Mouse (Mus musculus): ENCODE data around the gene Narfl. TPM values are rescaled to one million over a fixed set of nuclear protein-coding genes. Genes with fewer than 3 reads are reported as not detected.
A peak's percentile ranks its signal among the peaks of the same experiment; 100 is the strongest.

The Narfl gene
- polyA plus RNA-seq (2012; rRNA removed) = 17.9 and 20.3 TPM in 2 replicates

DNA sequence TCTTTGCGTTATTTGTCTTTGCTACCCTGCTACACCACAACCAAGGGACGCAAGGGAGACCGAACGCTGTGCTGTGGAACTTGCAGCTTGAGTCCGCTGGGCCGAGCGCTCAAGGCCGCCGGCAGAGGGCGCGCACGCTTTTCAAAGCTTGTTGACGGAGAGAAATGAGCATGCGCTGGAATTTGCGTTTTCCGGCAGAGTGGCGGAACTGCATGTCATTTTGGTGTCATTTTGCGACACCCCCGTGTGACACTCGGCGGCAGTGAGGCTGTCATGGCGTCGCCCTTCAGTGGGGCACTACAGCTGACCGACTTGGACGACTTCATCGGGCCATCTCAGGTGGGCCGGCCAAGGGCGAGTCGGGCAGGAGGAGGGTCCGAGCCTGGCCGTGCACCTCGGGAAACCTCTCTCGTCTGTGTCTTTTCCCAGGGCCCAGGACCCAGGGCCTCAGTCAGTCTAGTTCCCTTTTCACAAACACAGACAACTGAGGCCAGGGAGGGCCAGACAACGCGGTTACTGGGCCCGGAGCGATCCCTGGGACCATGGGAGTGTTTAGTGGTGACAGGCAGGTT is at the start of gene Narfl:
Gene Narfl (plus strand): TSS at position 228 of the 572 bp plus-strand sequence.
- Histone ChIP-seq H3K4me3 (ENCODE audit: control insufficient read depth, low read depth, low read length) (peak within 1 kb of the TSS; percentile 92), H3K27ac (ENCODE audit: control insufficient read depth, insufficient read depth, low read depth, low read length) (no peak within 1 kb of the TSS), H3K27me3 (ENCODE audit: control insufficient read depth, insufficient read depth, low read length) (no peaks in the 10 kb centered on the region), H3K4me1 (ENCODE audit: control insufficient read depth, insufficient read depth, low read length) (peaks cover 5% of the 10 kb centered on the region), H3K36me3 (ENCODE audit: control insufficient read depth, insufficient read depth, low read length) (peaks cover 2% of the 10 kb centered on the region; the same call in 1 of the 2 replicates)
- TF ChIP-seq POLR2A (IDR thresholded peaks at IDR 0.05; ENCODE audit: control insufficient read depth, low read depth, low read length) (peak; percentile 62; the same call in 1 of the 2 replicates), CTCF (IDR thresholded peaks at IDR 0.05; ENCODE audit: control insufficient read depth, insufficient read depth, insufficient replicate concordance, low read depth, low read length) (peak; percentile 95; the same call in 1 of the 2 replicates)

DNA sequence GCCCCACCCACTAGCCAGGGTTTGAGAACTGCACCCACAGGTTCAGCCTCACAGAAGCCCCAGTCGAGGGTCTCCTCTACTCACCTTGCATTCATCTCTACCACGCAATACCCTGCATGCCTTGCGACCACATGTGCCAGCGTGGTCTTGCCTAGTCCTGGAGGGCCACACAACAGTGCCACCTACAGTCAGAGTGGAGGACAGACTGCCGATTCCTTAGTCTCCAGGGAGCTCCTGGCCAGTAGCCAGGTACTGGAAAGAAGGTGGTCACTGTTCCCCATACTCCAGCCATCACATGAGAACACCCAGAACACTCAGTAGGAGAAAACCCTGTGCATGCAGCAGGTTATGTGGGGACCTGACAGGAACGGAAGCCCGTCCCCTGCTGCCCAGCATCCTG is 49.7 kb upstream of the Narfl start:
- TF ChIP-seq POLR2A (IDR thresholded peaks at IDR 0.05; ENCODE audit: control insufficient read depth, low read depth, low read length) = no peak
- Histone ChIP-seq H3K4me1 (ENCODE audit: control insufficient read depth, insufficient read depth, low read length) (peaks cover 18% of the 10 kb centered on the region), H3K27ac (ENCODE audit: control insufficient read depth, insufficient read depth, low read depth, low read length) (no peak overlapping the region), H3K36me3 (ENCODE audit: control insufficient read depth, insufficient read depth, low read length) (no peaks in the 10 kb centered on the region), H3K27me3 (ENCODE audit: control insufficient read depth, insufficient read depth, low read length) (no peaks in the 10 kb centered on the region), H3K4me3 (ENCODE audit: control insufficient read depth, low read depth, low read length) (no peak overlapping the region)

DNA sequence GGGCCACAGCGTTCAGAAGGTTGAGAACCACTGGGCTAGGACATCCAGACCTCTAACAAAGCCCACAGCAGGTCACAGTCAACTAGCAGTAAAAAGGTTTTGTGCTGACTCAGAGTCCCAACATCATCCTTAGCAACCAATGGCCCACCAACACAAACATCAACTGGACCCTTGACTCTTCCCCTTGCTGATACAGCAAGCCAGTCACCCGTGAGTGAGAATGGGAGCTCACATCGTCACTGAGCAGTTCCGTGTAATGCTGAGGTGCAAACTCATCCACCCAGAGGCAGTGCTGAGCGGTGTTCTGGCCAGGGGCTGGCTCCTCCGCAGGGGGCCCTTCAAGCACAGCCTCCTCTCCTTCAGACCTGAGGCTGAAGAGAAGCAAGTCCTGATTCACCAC is 48.3 kb upstream of the Narfl start:
- H3K27me3 ChIP-seq (ENCODE audit: control insufficient read depth, insufficient read depth, low read length) = no peaks in the 10 kb centered on the region
- H3K36me3 ChIP-seq (ENCODE audit: control insufficient read depth, insufficient read depth, low read length) = no peaks in the 10 kb centered on the region
- TF ChIP-seq CTCF (IDR thresholded peaks at IDR 0.05; ENCODE audit: control insufficient read depth, insufficient read depth, insufficient replicate concordance, low read depth, low read length) (no peak), POLR2A (IDR thresholded peaks at IDR 0.05; ENCODE audit: control insufficient read depth, low read depth, low read length) (no peak)
- H3K4me1 ChIP-seq (ENCODE audit: control insufficient read depth, insufficient read depth, low read length) = peaks cover 18% of the 10 kb centered on the region
- H3K4me3 ChIP-seq (ENCODE audit: control insufficient read depth, low read depth, low read length) = no peak overlapping the region
- H3K27ac ChIP-seq (ENCODE audit: control insufficient read depth, insufficient read depth, low read depth, low read length) = no peak overlapping the region

DNA sequence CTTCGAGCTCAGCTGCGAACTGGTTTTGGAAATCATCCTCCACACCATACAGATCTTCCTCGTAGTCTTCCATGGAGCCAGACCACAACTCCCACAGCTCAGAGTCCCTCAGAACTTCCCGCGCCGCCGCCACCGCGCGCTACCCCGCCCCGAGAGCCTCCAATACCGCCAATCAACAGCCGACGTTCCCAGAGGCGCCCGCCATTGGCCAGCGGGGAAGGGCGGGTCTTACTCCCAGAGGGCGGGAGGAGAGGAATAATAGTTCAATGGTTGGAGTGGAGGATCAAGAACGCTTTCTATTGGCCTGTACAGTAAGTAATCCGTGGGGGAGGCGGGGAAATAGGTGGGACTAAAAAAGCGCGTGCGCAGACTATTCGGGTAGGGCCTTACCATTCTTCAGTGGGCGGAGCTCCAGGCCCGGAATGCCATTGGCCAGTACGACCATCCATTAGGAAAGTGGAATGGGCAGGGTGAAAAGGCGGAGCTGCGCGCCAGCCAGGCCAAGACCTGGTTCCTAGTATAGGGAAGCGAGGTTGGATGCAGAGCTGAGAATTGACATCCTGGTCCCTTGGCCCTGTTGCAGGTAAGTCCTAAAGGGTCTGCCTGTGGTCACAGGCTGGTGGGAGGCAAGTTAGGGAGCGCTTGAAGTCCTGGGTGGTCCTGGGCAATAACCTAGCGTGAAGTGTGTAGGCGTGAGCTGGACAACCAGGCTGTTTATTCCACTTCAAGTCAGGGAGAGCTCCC is 46.1 kb upstream of the Narfl start, which contains the start of the genes Chtf18 and Rpusd1:
Gene Chtf18 (minus strand): TSS at position 155 of the 744 bp plus-strand sequence.
Gene Rpusd1 (plus strand): TSS at position 406 of the 744 bp plus-strand sequence.
- Histone ChIP-seq H3K4me1 (ENCODE audit: control insufficient read depth, insufficient read depth, low read length) (peaks cover 18% of the 10 kb centered on the region), H3K27ac (ENCODE audit: control insufficient read depth, insufficient read depth, low read depth, low read length) (peak within 1 kb of the TSS; percentile 67), H3K4me3 (ENCODE audit: control insufficient read depth, low read depth, low read length) (peak within 1 kb of the TSS; percentile 91), H3K36me3 (ENCODE audit: control insufficient read depth, insufficient read depth, low read length) (no peaks in the 10 kb centered on the region), H3K27me3 (ENCODE audit: control insufficient read depth, insufficient read depth, low read length) (no peaks in the 10 kb centered on the region)
- TF ChIP-seq CTCF (IDR thresholded peaks at IDR 0.05; ENCODE audit: control insufficient read depth, insufficient read depth, insufficient replicate concordance, low read depth, low read length) (no peak), POLR2A (IDR thresholded peaks at IDR 0.05; ENCODE audit: control insufficient read depth, low read depth, low read length) (peak; percentile 64; the same call in 1 of the 2 replicates)

DNA sequence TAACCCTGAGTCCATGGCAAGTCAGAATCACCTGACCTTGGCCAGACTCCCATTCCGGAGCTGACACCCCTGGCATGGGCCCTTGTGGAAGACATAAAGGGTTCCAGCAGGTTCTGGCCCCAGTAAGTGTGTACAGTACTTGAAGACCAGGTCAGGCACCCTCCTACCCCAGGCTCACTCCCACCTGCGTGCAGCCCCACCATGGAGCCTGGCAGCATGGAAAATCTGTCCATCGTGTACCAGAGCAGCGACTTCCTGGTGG is 45.6 kb upstream of the Narfl start:
- H3K27ac ChIP-seq (ENCODE audit: control insufficient read depth, insufficient read depth, low read depth, low read length) = peak overlapping the region; percentile 47
- no peaks in the 10 kb centered on the region for H3K36me3 ChIP-seq (ENCODE audit: control insufficient read depth, insufficient read depth, low read length)
- no peak for TF ChIP-seq CTCF (IDR thresholded peaks at IDR 0.05; ENCODE audit: control insufficient read depth, insufficient read depth, insufficient replicate concordance, low read depth, low read length)
- no peak for TF ChIP-seq POLR2A (IDR thresholded peaks at IDR 0.05; ENCODE audit: control insufficient read depth, low read depth, low read length)

DNA sequence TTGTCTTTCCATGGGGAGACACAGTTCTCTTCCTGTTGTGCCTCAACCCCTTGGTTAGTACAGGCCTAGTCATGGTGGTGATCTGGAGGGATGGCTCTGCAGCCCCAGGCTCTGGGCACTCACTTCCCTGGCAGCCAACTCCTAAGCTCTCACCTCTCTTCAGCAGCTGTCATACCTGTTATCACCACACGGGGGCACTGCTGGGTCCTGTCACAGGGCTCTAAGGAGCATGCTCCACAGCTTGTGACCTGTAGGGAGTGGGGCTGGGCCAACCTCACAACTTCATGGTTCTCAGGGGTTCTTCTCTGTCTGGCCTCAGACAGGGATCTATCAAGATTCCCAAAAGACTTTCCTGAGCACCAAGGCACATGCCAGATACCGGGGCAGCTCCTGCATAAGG is 41.5 kb upstream of the Narfl start:
- Histone ChIP-seq H3K27me3 (ENCODE audit: control insufficient read depth, insufficient read depth, low read length) (no peaks in the 10 kb centered on the region), H3K27ac (ENCODE audit: control insufficient read depth, insufficient read depth, low read depth, low read length) (no peak overlapping the region), H3K4me1 (ENCODE audit: control insufficient read depth, insufficient read depth, low read length) (peaks cover 11% of the 10 kb centered on the region), H3K4me3 (ENCODE audit: control insufficient read depth, low read depth, low read length) (no peak overlapping the region), H3K36me3 (ENCODE audit: control insufficient read depth, insufficient read depth, low read length) (no peaks in the 10 kb centered on the region)
- peak; percentile 95; the same call in 1 of the 2 replicates for TF ChIP-seq CTCF (IDR thresholded peaks at IDR 0.05; ENCODE audit: control insufficient read depth, insufficient read depth, insufficient replicate concordance, low read depth, low read length)
- no peak for TF ChIP-seq POLR2A (IDR thresholded peaks at IDR 0.05; ENCODE audit: control insufficient read depth, low read depth, low read length)

More for the DNA sequence above, 45.6 kb upstream of the Narfl start:
- Histone ChIP-seq H3K4me3 (ENCODE audit: control insufficient read depth, low read depth, low read length) (peak overlapping the region; percentile 91), H3K4me1 (ENCODE audit: control insufficient read depth, insufficient read depth, low read length) (peaks cover 18% of the 10 kb centered on the region), H3K27me3 (ENCODE audit: control insufficient read depth, insufficient read depth, low read length) (no peaks in the 10 kb centered on the region)

DNA sequence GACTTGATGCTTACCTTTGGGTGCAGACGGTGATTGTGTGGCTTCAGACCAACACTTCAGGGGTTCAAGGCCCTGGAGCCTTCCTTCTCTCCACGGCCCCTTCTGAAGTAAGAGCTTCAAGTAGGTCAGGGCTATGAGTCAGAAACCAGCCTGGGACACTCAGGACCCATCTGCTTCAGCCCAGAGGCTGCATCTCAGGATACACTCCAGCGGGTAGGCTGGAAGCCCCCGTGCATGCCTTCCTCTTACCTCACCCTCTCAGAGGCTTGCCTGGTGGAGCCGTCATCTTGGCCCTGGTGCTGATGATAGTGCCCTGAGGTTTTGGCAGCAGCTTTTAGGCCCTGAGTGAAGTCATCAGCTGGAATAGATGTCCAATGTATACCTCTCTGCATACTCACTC is 38.3 kb upstream of the Narfl start:
- no peaks in the 10 kb centered on the region for H3K36me3 ChIP-seq (ENCODE audit: control insufficient read depth, insufficient read depth, low read length)
- no peak for TF ChIP-seq CTCF (IDR thresholded peaks at IDR 0.05; ENCODE audit: control insufficient read depth, insufficient read depth, insufficient replicate concordance, low read depth, low read length)
- TF ChIP-seq POLR2A (IDR thresholded peaks at IDR 0.05; ENCODE audit: control insufficient read depth, low read depth, low read length) = no peak
- H3K27me3 ChIP-seq (ENCODE audit: control insufficient read depth, insufficient read depth, low read length) = no peaks in the 10 kb centered on the region
- no peaks in the 10 kb centered on the region for H3K4me1 ChIP-seq (ENCODE audit: control insufficient read depth, insufficient read depth, low read length)
- H3K4me3 ChIP-seq (ENCODE audit: control insufficient read depth, low read depth, low read length) = no peak overlapping the region
- no peak overlapping the region for H3K27ac ChIP-seq (ENCODE audit: control insufficient read depth, insufficient read depth, low read depth, low read length)

Measured in testis, adult 2 months (tissue).